Mouse (Mus musculus): ENCODE results near the gene Asz1. TPM values are rescaled to one million over a fixed set of nuclear protein-coding genes. Genes with fewer than 3 reads are reported as not detected.

Gene Asz1
- polyA plus RNA-seq, 1 experiment from 2014 or later, result 0.34 TPM

DNA sequence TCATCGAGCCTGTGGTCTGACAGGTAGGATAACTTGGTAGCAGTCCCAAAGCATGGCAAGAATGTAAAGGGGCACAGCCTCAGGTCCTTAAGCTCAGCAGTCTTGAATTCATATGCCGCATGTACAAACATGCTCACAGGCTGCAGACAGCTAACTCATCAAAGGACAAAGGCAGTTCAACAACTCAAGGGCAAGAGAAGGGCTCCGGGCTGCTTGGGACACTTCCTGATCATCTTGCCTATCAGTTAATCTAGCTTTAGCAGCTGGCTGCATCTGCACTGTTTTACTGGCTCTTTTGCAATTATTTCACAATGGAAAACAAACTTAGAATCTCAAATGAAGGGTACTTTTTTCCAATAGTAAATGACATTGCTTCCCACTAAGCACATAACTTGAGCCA is 101.5 kb downstream of the Asz1 start:
- no peak for DNase-seq (ENCODE audit: low spot score)

GRCm38 (mm10) chr6:18002065-18002464 is 106.8 kb downstream of the Asz1 start:
- no peak for DNase-seq (ENCODE audit: low spot score)

Other genes with a start within 250 kb of the Asz1 start
- 0.39 and 0.77 TPM in 2 replicates for gene Wnt2, start 78.5 kb downstream of the Asz1 start, polyA plus RNA-seq (2015; fragmentation: Nextera tagmentation; extraction: Ambion mirVana)
- 0.17 and 0.22 TPM in 2 replicates for gene Cftr, start 61.6 kb upstream of the Asz1 start, polyA plus RNA-seq (2015; fragmentation: Nextera tagmentation; extraction: Ambion mirVana)

Data from thymus, postnatal 0 days (tissue).